Mouse (Mus musculus): ENCODE measurements around the gene Large2. TPM values are rescaled to one million over a fixed set of nuclear protein-coding genes. Genes with fewer than 3 reads are reported as not detected.

The Large2 gene
- polyA plus RNA-seq, 1 experiment from 2014 or later, result 23.6 TPM

GRCm38 (mm10) chr2:92389645-92390044, 15.0 kb upstream of the Large2 start:
- 6% methylated on average over 10 of the region's 10 CpGs for WGBS
- H3K27ac ChIP-seq (replicated peaks), result peak overlapping the region; percentile 78
- H3K9ac ChIP-seq, result no peak overlapping the region; the same call in 1 of the 2 replicates
- H3K4me1 ChIP-seq, result peaks cover 54% of the 10 kb centered on the region
- H3K27me3 ChIP-seq, result no peaks in the 10 kb centered on the region
- peaks cover 26% of the 10 kb centered on the region for H3K36me3 ChIP-seq
- H3K4me3 ChIP-seq (replicated peaks), result peak overlapping the region; percentile 70
- peak; percentile 2; the same call in 1 of the 2 replicates for ATAC-seq (ENCODE audit: insufficient number of reproducible peaks, low FRiP score, low TSS enrichment, low read depth)
- peak overlapping the region; percentile 83 for H3K4me2 ChIP-seq (replicated peaks)
- H3K9me3 ChIP-seq (replicated peaks), result no peaks in the 10 kb centered on the region

GRCm38 (mm10) chr2:92388891-92389641, 14.4 kb upstream of the Large2 start:
- Histone ChIP-seq H3K27ac (replicated peaks) (peak overlapping the region; percentile 78), H3K4me1 (peaks cover 54% of the 10 kb centered on the region), H3K36me3 (peaks cover 31% of the 10 kb centered on the region), H3K27me3 (no peaks in the 10 kb centered on the region), H3K4me2 (replicated peaks) (peak overlapping the region; percentile 83), H3K9me3 (replicated peaks) (no peaks in the 10 kb centered on the region), H3K4me3 (replicated peaks) (peak overlapping the region; percentile 70), H3K9ac (peak overlapping the region; percentile 68)
- under 1% methylated on average over 59 of the region's 62 CpGs for WGBS
- peak; percentile 86 for ATAC-seq (ENCODE audit: insufficient number of reproducible peaks, low FRiP score, low TSS enrichment, low read depth)

- Histone ChIP-seq H3K4me2 (replicated peaks) (peak overlapping the region; percentile 83), H3K27me3 (no peaks in the 10 kb centered on the region), H3K4me3 (replicated peaks) (peak overlapping the region; percentile 70), H3K36me3 (peaks cover 41% of the 10 kb centered on the region), H3K27ac (replicated peaks) (no peak overlapping the region), H3K9ac (peak overlapping the region; percentile 15; the same call in 1 of the 2 replicates), H3K9me3 (replicated peaks) (no peaks in the 10 kb centered on the region), H3K4me1 (peaks cover 53% of the 10 kb centered on the region)
- ATAC-seq (ENCODE audit: insufficient number of reproducible peaks, low FRiP score, low TSS enrichment, low read depth), result no peak
- 44% methylated on average over 3 of the region's 3 CpGs for WGBS
Observed at GRCm38 (mm10) chr2:92388081-92388517, 13.4 kb upstream of the Large2 start.

GRCm38 (mm10) chr2:92387646-92388045, 13.0 kb upstream of the Large2 start:
- Histone ChIP-seq H3K4me2 (replicated peaks) (no peak overlapping the region), H3K9me3 (replicated peaks) (no peaks in the 10 kb centered on the region), H3K27me3 (no peaks in the 10 kb centered on the region), H3K4me1 (peaks cover 49% of the 10 kb centered on the region), H3K36me3 (peaks cover 45% of the 10 kb centered on the region), H3K4me3 (replicated peaks) (no peak overlapping the region), H3K27ac (replicated peaks) (no peak overlapping the region), H3K9ac (no peak overlapping the region)
- 72% methylated on average over 4 of the region's 4 CpGs for WGBS
- no peak for ATAC-seq (ENCODE audit: insufficient number of reproducible peaks, low FRiP score, low TSS enrichment, low read depth)

- 89% methylated on average over 30 of the region's 30 CpGs for WGBS
- H3K4me3 ChIP-seq (replicated peaks), result no peak overlapping the region
- H3K4me1 ChIP-seq, result peaks cover 42% of the 10 kb centered on the region
- H3K27ac ChIP-seq (replicated peaks), result no peak overlapping the region
- H3K36me3 ChIP-seq, result peaks cover 52% of the 10 kb centered on the region
- H3K9me3 ChIP-seq (replicated peaks), result no peaks in the 10 kb centered on the region
- ATAC-seq (ENCODE audit: insufficient number of reproducible peaks, low FRiP score, low TSS enrichment, low read depth), result no peak
- H3K9ac ChIP-seq, result no peak overlapping the region
- H3K27me3 ChIP-seq, result no peaks in the 10 kb centered on the region
- no peak overlapping the region for H3K4me2 ChIP-seq (replicated peaks)
Observed at GRCm38 (mm10) chr2:92386821-92387570, 12.3 kb upstream of the Large2 start.

GRCm38 (mm10) chr2:92385113-92386051, 10.7 kb upstream of the Large2 start:
- 83% methylated on average over 22 of the region's 22 CpGs for WGBS
- no peak for ATAC-seq (ENCODE audit: insufficient number of reproducible peaks, low FRiP score, low TSS enrichment, low read depth)

GRCm38 (mm10) chr2:92384101-92384500, 9.4 kb upstream of the Large2 start:
- Histone ChIP-seq H3K4me2 (replicated peaks) (no peak overlapping the region), H3K27me3 (no peaks in the 10 kb centered on the region), H3K9ac (no peak overlapping the region), H3K36me3 (peaks cover 78% of the 10 kb centered on the region), H3K9me3 (replicated peaks) (no peaks in the 10 kb centered on the region), H3K4me1 (peaks cover 17% of the 10 kb centered on the region), H3K4me3 (replicated peaks) (no peak overlapping the region), H3K27ac (replicated peaks) (no peak overlapping the region)
- no peak for ATAC-seq (ENCODE audit: insufficient number of reproducible peaks, low FRiP score, low TSS enrichment, low read depth)
- 78% methylated on average over 4 of the region's 4 CpGs for WGBS

More at GRCm38 (mm10) chr2:92385113-92386051, 10.7 kb upstream of the Large2 start:
- no peak overlapping the region for H3K9ac ChIP-seq
- H3K4me1 ChIP-seq, result peaks cover 28% of the 10 kb centered on the region
- peaks cover 65% of the 10 kb centered on the region for H3K36me3 ChIP-seq
- H3K27ac ChIP-seq (replicated peaks), result no peak overlapping the region
- H3K27me3 ChIP-seq, result no peaks in the 10 kb centered on the region
- no peaks in the 10 kb centered on the region for H3K9me3 ChIP-seq (replicated peaks)
- no peak overlapping the region for H3K4me2 ChIP-seq (replicated peaks)
- H3K4me3 ChIP-seq (replicated peaks), result no peak overlapping the region

GRCm38 (mm10) chr2:92382759-92383158, 8.1 kb upstream of the Large2 start:
- Histone ChIP-seq H3K9me3 (replicated peaks) (no peaks in the 10 kb centered on the region), H3K4me2 (replicated peaks) (no peak overlapping the region), H3K9ac (no peak overlapping the region), H3K27me3 (no peaks in the 10 kb centered on the region), H3K27ac (replicated peaks) (no peak overlapping the region), H3K4me1 (peaks cover 5% of the 10 kb centered on the region), H3K36me3 (peaks cover 91% of the 10 kb centered on the region), H3K4me3 (replicated peaks) (no peak overlapping the region)
- 85% methylated on average over 4 of the region's 4 CpGs for WGBS
- ATAC-seq (ENCODE audit: insufficient number of reproducible peaks, low FRiP score, low TSS enrichment, low read depth), result no peak

- H3K27me3 ChIP-seq, result no peaks in the 10 kb centered on the region
- no peaks in the 10 kb centered on the region for H3K4me1 ChIP-seq
- no peak within 1 kb of the TSS for H3K9ac ChIP-seq
- no peak within 1 kb of the TSS for H3K4me3 ChIP-seq (replicated peaks)
- ATAC-seq (ENCODE audit: insufficient number of reproducible peaks, low FRiP score, low TSS enrichment, low read depth), result no peak
- H3K9me3 ChIP-seq (replicated peaks), result no peaks in the 10 kb centered on the region
- no peak within 1 kb of the TSS for H3K27ac ChIP-seq (replicated peaks)
- H3K4me2 ChIP-seq (replicated peaks), result no peak within 1 kb of the TSS
- whole genome bisulfite sequencing, result 85% methylated on average over 5 of the region's 5 CpGs
- peaks cover 95% of the 10 kb centered on the region for H3K36me3 ChIP-seq
Observed at GRCm38 (mm10) chr2:92381901-92382588, 7.4 kb upstream of the Large2 start, which contains the start of gene 1700029I15Rik. Gene 1700029I15Rik, plus strand, starts transcription at chr2:92382538.

GRCm38 (mm10) chr2:92381161-92381560, 6.5 kb upstream of the Large2 start:
- H3K36me3 ChIP-seq, result peaks cover 87% of the 10 kb centered on the region
- H3K27me3 ChIP-seq, result no peaks in the 10 kb centered on the region
- WGBS, result 81% methylated on average over 5 of the region's 5 CpGs
- H3K4me2 ChIP-seq (replicated peaks), result no peak overlapping the region
- no peak overlapping the region for H3K9ac ChIP-seq
- H3K9me3 ChIP-seq (replicated peaks), result no peaks in the 10 kb centered on the region
- H3K27ac ChIP-seq (replicated peaks), result no peak overlapping the region
- H3K4me3 ChIP-seq (replicated peaks), result no peak overlapping the region
- ATAC-seq (ENCODE audit: insufficient number of reproducible peaks, low FRiP score, low TSS enrichment, low read depth), result no peak
- H3K4me1 ChIP-seq, result peaks cover 4% of the 10 kb centered on the region

Data from embryonic facial prominence, embryonic 15.5 days (tissue).